Mouse (Mus musculus) midbrain, postnatal 0 days (tissue): ENCODE data around the gene Ppp4r4. TPM values are rescaled to one million over a fixed set of nuclear protein-coding genes. Genes with fewer than 3 reads are reported as not detected.

Source experiments
- ATAC-seq: fragments of 200-750 bp; cut with Nextera tagmentation; 2 replicates; pipeline ENCODE4 v1.8.0; 2017; ENCODE audit warnings: moderate number of reproducible peaks, mild to moderate bottlenecking, moderate TSS enrichment, moderate library complexity; ENCODE audit not compliant: low FRiP score
- DNase-seq: peaks from one replicate; pipeline ENCODE4 v3.0.0-alpha.2; 2015; ENCODE audit warnings: low spot score
- H3K27ac ChIP-seq: fragments of 300-500 bp; sonication (generic); 2 replicates; pipeline ENCODE4 v1.5.1; 2014; ENCODE audit warnings: low read depth, mild to moderate bottlenecking, low read length, mixed read lengths
- H3K27me3 ChIP-seq: fragments of 300-500 bp; sonication (generic); 2 replicates; pipeline ENCODE4 v1.6.1; 2014; ENCODE audit warnings: low read length, control low read depth, mixed read lengths; ENCODE audit not compliant: insufficient read depth
- H3K36me3 ChIP-seq: fragments of 300-500 bp; sonication (generic); 2 replicates; pipeline ENCODE4 v1.6.1; 2014; ENCODE audit warnings: low read length, control low read depth, mixed read lengths; ENCODE audit not compliant: insufficient read depth
- H3K4me1 ChIP-seq: fragments of 300-500 bp; sonication (generic); 2 replicates; pipeline ENCODE4 v1.6.1; 2014; ENCODE audit warnings: mild to moderate bottlenecking, control low read depth, antibody characterized with exemption, low read length, mixed read lengths; ENCODE audit not compliant: insufficient read depth
- H3K4me2 ChIP-seq: fragments of 300-500 bp; sonication (generic); 2 replicates; pipeline ENCODE4 v1.6.1; 2014; ENCODE audit warnings: low read depth, mild to moderate bottlenecking, low read length, mixed read lengths; ENCODE audit not compliant: poor library complexity, severe bottlenecking
- H3K4me3 ChIP-seq: fragments of 300-500 bp; sonication (generic); 2 replicates; pipeline ENCODE4 v1.5.1; 2014; ENCODE audit warnings: low read depth, mild to moderate bottlenecking, low read length, moderate library complexity
- H3K9ac ChIP-seq: fragments of 300-500 bp; sonication (generic); replicated peaks from 2 replicates; pipeline ENCODE4 v1.6.1; 2014; ENCODE audit warnings: mild to moderate bottlenecking, low read length, moderate library complexity, mixed read lengths; ENCODE audit not compliant: poor library complexity, severe bottlenecking
- H3K9me3 ChIP-seq: fragments of 300-500 bp; sonication (generic); 2 replicates; pipeline ENCODE4 v1.6.1; 2016; ENCODE audit warnings: low read length, control low read depth
- CTCF ChIP-seq: IDR thresholded peaks from 2 replicates; pipeline ENCODE4 v1.5.1; 2016; ENCODE audit warnings: antibody characterized with exemption, mild to moderate bottlenecking
- WGBS: fragments of 180-500 bp; shearing (Covaris S2); extraction: QIAGEN DNeasy Blood & Tissue Kit; methylation state at CpG from one replicate; pipeline ENCODE4 v1.1.7; 2014; 5-methylcytosine and 5-hydroxymethylcytosine counted together
- polyA plus RNA-seq: library from polyadenylated mRNA; unstranded; fragments of >200 nt; fragmentation: Nextera tagmentation; extraction: Ambion mirVana; gene quantifications from 2 replicates; pipeline ENCODE4 v1.2.1, GENCODE M21; 2015
- total RNA-seq: library from RNA; depleted of rRNA; stranded (reverse); fragments of >200 nt; gene quantifications from 2 replicates; pipeline ENCODE4 v1.2.3, GENCODE M21; 2014

The Ppp4r4 gene
- total and polyA plus RNA-seq, 2 experiments from 2014 or later: 3.3 to 8.4 TPM

DNA sequence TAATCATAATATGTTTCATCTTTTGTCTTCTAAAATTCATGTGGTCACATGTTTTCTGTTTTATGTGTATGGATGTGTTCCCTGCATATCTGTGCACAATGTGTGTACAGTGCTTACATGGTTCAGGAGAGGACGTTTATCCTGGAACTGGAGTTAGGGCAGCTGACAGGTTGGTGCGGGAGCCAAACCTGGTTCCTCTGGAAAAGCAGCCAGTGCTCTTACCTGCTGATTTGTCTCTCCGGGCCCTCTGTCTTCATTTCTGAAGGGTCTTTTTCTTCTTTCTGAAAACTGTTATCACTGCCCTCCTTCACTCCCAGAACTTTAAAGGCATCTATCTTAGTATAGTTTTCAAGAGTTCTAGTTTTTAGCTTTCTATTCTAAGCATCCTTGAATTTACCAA, 111.7 kb downstream of the Ppp4r4 start:
- Histone ChIP-seq H3K27ac (no peak overlapping the region), H3K36me3 (no peaks in the 10 kb centered on the region), H3K4me1 (no peaks in the 10 kb centered on the region), H3K9ac (no peak overlapping the region), H3K4me3 (no peak overlapping the region), H3K4me2 (no peak overlapping the region), H3K27me3 (no peaks in the 10 kb centered on the region), H3K9me3 (no peaks in the 10 kb centered on the region)
- WGBS: 83% methylated on average over 3 of the region's 3 CpGs
- DNase-seq (no peak), ATAC-seq (no peak)
- no peak for TF ChIP-seq CTCF

GRCm38 (mm10) chr12:103644601-103645000, 112.5 kb downstream of the Ppp4r4 start:
- TF ChIP-seq CTCF: no peak
- Histone ChIP-seq H3K27me3 (no peaks in the 10 kb centered on the region), H3K27ac (no peak overlapping the region), H3K9ac (no peak overlapping the region), H3K9me3 (no peaks in the 10 kb centered on the region), H3K4me3 (no peak overlapping the region), H3K4me1 (no peaks in the 10 kb centered on the region), H3K4me2 (no peak overlapping the region), H3K36me3 (no peaks in the 10 kb centered on the region)
- ATAC-seq (no peak), DNase-seq (no peak)
- 30% methylated on average over 5 of the region's 5 CpGs for whole genome bisulfite sequencing

GRCm38 (mm10) chr12:103646314-103646713, 114.2 kb downstream of the Ppp4r4 start:
- Histone ChIP-seq H3K4me1 (no peaks in the 10 kb centered on the region), H3K4me3 (no peak overlapping the region), H3K4me2 (no peak overlapping the region), H3K9me3 (no peaks in the 10 kb centered on the region), H3K27me3 (no peaks in the 10 kb centered on the region), H3K36me3 (no peaks in the 10 kb centered on the region), H3K27ac (no peak overlapping the region), H3K9ac (no peak overlapping the region)
- 76% methylated on average over 2 of the region's 2 CpGs for WGBS
- TF ChIP-seq CTCF: no peak
- ATAC-seq (no peak), DNase-seq (no peak)

DNA sequence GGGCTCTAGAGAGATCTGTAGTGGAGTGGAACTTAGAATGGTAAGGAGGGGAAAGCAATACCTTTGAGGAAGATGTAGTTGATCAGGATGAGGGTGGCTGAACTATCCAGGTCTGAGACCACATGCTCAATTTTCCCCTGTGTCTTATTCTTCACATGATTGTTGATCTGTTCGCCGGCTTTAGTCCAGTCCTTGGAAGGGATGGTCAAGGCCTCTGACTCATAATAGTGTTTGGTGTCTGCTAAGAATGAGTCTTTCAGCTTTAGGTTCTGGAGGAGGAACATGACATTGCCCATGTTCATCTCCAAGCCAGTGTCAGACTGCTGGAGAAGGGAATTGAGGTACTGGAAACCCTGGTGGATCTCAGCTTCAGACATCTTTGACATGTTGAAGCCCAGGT, 121.8 kb downstream of the Ppp4r4 start:
- Histone ChIP-seq H3K27ac (no peak overlapping the region), H3K4me3 (no peak overlapping the region), H3K36me3 (no peaks in the 10 kb centered on the region), H3K27me3 (no peaks in the 10 kb centered on the region), H3K9ac (no peak overlapping the region), H3K9me3 (no peaks in the 10 kb centered on the region), H3K4me1 (no peaks in the 10 kb centered on the region), H3K4me2 (no peak overlapping the region)
- WGBS: 96% methylated on average over 2 of the region's 2 CpGs
- ATAC-seq (no peak), DNase-seq (no peak)
- no peak for TF ChIP-seq CTCF

GRCm38 (mm10) chr12:103655123-103656044, 123.3 kb downstream of the Ppp4r4 start:
- H3K9ac ChIP-seq: no peak overlapping the region
- DNase-seq (no peak), ATAC-seq (no peak)
- 90% methylated on average over 7 of the region's 7 CpGs for WGBS
- no peak overlapping the region for H3K4me2 ChIP-seq
- H3K4me3 ChIP-seq: no peak overlapping the region
- no peak overlapping the region for H3K27ac ChIP-seq
- H3K27me3 ChIP-seq: no peaks in the 10 kb centered on the region
- no peaks in the 10 kb centered on the region for H3K9me3 ChIP-seq
- no peaks in the 10 kb centered on the region for H3K36me3 ChIP-seq
- H3K4me1 ChIP-seq: no peaks in the 10 kb centered on the region
- TF ChIP-seq CTCF: no peak

GRCm38 (mm10) chr12:103656848-103657626, 125.0 kb downstream of the Ppp4r4 start, which contains the start of gene Serpina6:
TSS of gene Serpina6 (minus strand) at chr12:103657212.
- Histone ChIP-seq H3K36me3 (no peaks in the 10 kb centered on the region), H3K4me3 (no peak within 1 kb of the TSS), H3K9ac (no peak within 1 kb of the TSS), H3K4me2 (no peak within 1 kb of the TSS), H3K27ac (no peak within 1 kb of the TSS), H3K9me3 (no peaks in the 10 kb centered on the region), H3K27me3 (no peaks in the 10 kb centered on the region), H3K4me1 (no peaks in the 10 kb centered on the region)
- 84% methylated on average over 9 of the region's 9 CpGs for WGBS
- DNase-seq: no peak
- ATAC-seq: no peak
- no peak for TF ChIP-seq CTCF
